Mouse (Mus musculus) hindbrain, embryonic 11.5 days (tissue): ENCODE results near the gene Slc22a16. TPM values are rescaled to one million over a fixed set of nuclear protein-coding genes. Genes with fewer than 3 reads are reported as not detected.
A peak's percentile ranks its signal among the peaks of the same experiment; 100 is the strongest.
"Not testable (repeated sequence)": the region's sequence is repeated elsewhere in the genome, so short reads cannot be mapped to it uniquely, and the experiment has no call there.

Experiments
- ATAC-seq: fragments of 200-750 bp; cut with Nextera tagmentation; 2 replicates; pipeline ENCODE4 v1.8.0; 2017; ENCODE audit warnings: mild to moderate bottlenecking, moderate TSS enrichment, moderate library complexity; ENCODE audit not compliant: low FRiP score
- DNase-seq: peaks from one replicate; pipeline ENCODE4 v3.0.0-alpha.2; 2015; ENCODE audit warnings: low spot score
- H3K27ac ChIP-seq: fragments of 300-500 bp; sonication (generic); 2 replicates; pipeline ENCODE4 v1.5.1; 2014; ENCODE audit warnings: mild to moderate bottlenecking, low read depth, low read length
- H3K27me3 ChIP-seq: fragments of 300-500 bp; sonication (generic); 2 replicates; pipeline ENCODE4 v1.6.1; 2014; ENCODE audit warnings: mild to moderate bottlenecking, low read length, moderate library complexity, mixed read lengths; ENCODE audit not compliant: control insufficient read depth, insufficient read depth
- H3K36me3 ChIP-seq: fragments of 300-500 bp; sonication (generic); 2 replicates; pipeline ENCODE4 v1.6.1; 2014; ENCODE audit warnings: mild to moderate bottlenecking, low read length, moderate library complexity, mixed read lengths; ENCODE audit not compliant: control insufficient read depth, insufficient read depth
- H3K4me1 ChIP-seq: fragments of 300-500 bp; sonication (generic); replicated peaks from 2 replicates; pipeline ENCODE4 v1.6.1; 2014; ENCODE audit warnings: low read length, mixed read lengths; ENCODE audit not compliant: control insufficient read depth, insufficient read depth
- H3K4me2 ChIP-seq: fragments of 300-500 bp; sonication (generic); replicated peaks from 2 replicates; pipeline ENCODE4 v1.6.1; 2014; ENCODE audit warnings: mild to moderate bottlenecking, low read depth, low read length
- H3K4me3 ChIP-seq: fragments of 300-500 bp; sonication (generic); 2 replicates; pipeline ENCODE4 v1.5.1; 2014; ENCODE audit warnings: low read depth, low read length
- H3K9ac ChIP-seq: fragments of 300-500 bp; sonication (generic); 2 replicates; pipeline ENCODE4 v1.6.1; 2014; ENCODE audit warnings: low read depth, low read length
- H3K9me3 ChIP-seq: fragments of 300-500 bp; sonication (generic); 2 replicates; pipeline ENCODE4 v1.6.1; 2016; ENCODE audit warnings: low read length; ENCODE audit not compliant: control insufficient read depth
- WGBS: fragments of 180-500 bp; shearing (Covaris S2); extraction: QIAGEN DNeasy Blood & Tissue Kit; methylation state at CpG from one replicate; pipeline ENCODE4 v1.1.7; 2014; 5-methylcytosine and 5-hydroxymethylcytosine counted together
- polyA plus RNA-seq: library from polyadenylated mRNA; unstranded; fragments of >200 nt; fragmentation: Nextera tagmentation; extraction: Ambion mirVana; gene quantifications from 2 replicates; pipeline ENCODE4 v1.2.1, GENCODE M21; 2014

The Slc22a16 gene
- polyA plus RNA-seq, 1 experiment from 2014 or later: not detected

- H3K9ac ChIP-seq: no peak overlapping the region
- no peaks in the 10 kb centered on the region for H3K9me3 ChIP-seq
- 62% methylated on average over 8 of the region's 8 CpGs for whole genome bisulfite sequencing
- H3K27ac ChIP-seq: no peak overlapping the region
- no peak overlapping the region for H3K4me2 ChIP-seq
- H3K27me3 ChIP-seq: no peaks in the 10 kb centered on the region
- no peaks in the 10 kb centered on the region for H3K36me3 ChIP-seq
- no peak overlapping the region for H3K4me3 ChIP-seq
- DNase-seq: no peak
- ATAC-seq: no peak
- no peaks in the 10 kb centered on the region for H3K4me1 ChIP-seq
These were observed 42.6 kb upstream of the Slc22a16 start for GRCm38 (mm10) chr10:40527573-40527972.

GRCm38 (mm10) chr10:40528668-40529067 is 41.5 kb upstream of the Slc22a16 start:
- no peak overlapping the region for H3K27ac ChIP-seq
- no peak overlapping the region for H3K4me2 ChIP-seq
- H3K36me3 ChIP-seq: no peaks in the 10 kb centered on the region
- WGBS: 43% methylated on average over 8 of the region's 10 CpGs
- no peaks in the 10 kb centered on the region for H3K4me1 ChIP-seq
- H3K9ac ChIP-seq: no peak overlapping the region
- H3K4me3 ChIP-seq: no peak overlapping the region
- no peak for ATAC-seq
- H3K9me3 ChIP-seq: no peaks in the 10 kb centered on the region
- DNase-seq: no peak
- H3K27me3 ChIP-seq: no peaks in the 10 kb centered on the region

GRCm38 (mm10) chr10:40529617-40530016 is 40.5 kb upstream of the Slc22a16 start:
- 60% methylated on average over 6 of the region's 6 CpGs for WGBS

GRCm38 (mm10) chr10:40530661-40531060 is 39.5 kb upstream of the Slc22a16 start:
- 79% methylated on average over 3 of the region's 3 CpGs for WGBS
- H3K9ac ChIP-seq: no peak overlapping the region
- no peaks in the 10 kb centered on the region for H3K4me1 ChIP-seq
- no peaks in the 10 kb centered on the region for H3K9me3 ChIP-seq
- ATAC-seq: no peak
- no peak overlapping the region for H3K27ac ChIP-seq
- H3K36me3 ChIP-seq: no peaks in the 10 kb centered on the region
- H3K4me3 ChIP-seq: no peak overlapping the region
- H3K27me3 ChIP-seq: no peaks in the 10 kb centered on the region
- H3K4me2 ChIP-seq: no peak overlapping the region
- no peak for DNase-seq

More at GRCm38 (mm10) chr10:40529617-40530016, 40.5 kb upstream of the Slc22a16 start:
- Histone ChIP-seq H3K27me3 (no peaks in the 10 kb centered on the region), H3K4me3 (no peak overlapping the region), H3K36me3 (no peaks in the 10 kb centered on the region), H3K4me2 (no peak overlapping the region), H3K9ac (no peak overlapping the region), H3K27ac (no peak overlapping the region), H3K9me3 (no peaks in the 10 kb centered on the region), H3K4me1 (no peaks in the 10 kb centered on the region)
- peak; percentile 59 for DNase-seq
- ATAC-seq: no peak

- H3K36me3 ChIP-seq, ATAC-seq: not testable (repeated sequence)
- 93% methylated on average over 4 of the region's 4 CpGs for WGBS
These were observed 37.5 kb upstream of the Slc22a16 start for GRCm38 (mm10) chr10:40532586-40532985.

GRCm38 (mm10) chr10:40541351-40541750 is 28.8 kb upstream of the Slc22a16 start:
- no peak for ATAC-seq
- H3K27me3 ChIP-seq: no peaks in the 10 kb centered on the region
- WGBS: 62% methylated on average over 6 of the region's 6 CpGs
- no peaks in the 10 kb centered on the region for H3K36me3 ChIP-seq
- H3K4me3 ChIP-seq: no peak overlapping the region
- H3K27ac ChIP-seq: no peak overlapping the region
- no peaks in the 10 kb centered on the region for H3K9me3 ChIP-seq
- no peak for DNase-seq
- H3K4me2 ChIP-seq: no peak overlapping the region
- H3K4me1 ChIP-seq: no peaks in the 10 kb centered on the region
- H3K9ac ChIP-seq: no peak overlapping the region

More at GRCm38 (mm10) chr10:40532586-40532985, 37.5 kb upstream of the Slc22a16 start:
- not testable (repeated sequence) for H3K4me3 ChIP-seq, H3K9ac ChIP-seq, H3K4me1 ChIP-seq, H3K9me3 ChIP-seq, H3K4me2 ChIP-seq, H3K27ac ChIP-seq, DNase-seq, H3K27me3 ChIP-seq

GRCm38 (mm10) chr10:40549317-40549716 is 20.8 kb upstream of the Slc22a16 start:
- Histone ChIP-seq H3K9me3 (no peaks in the 10 kb centered on the region), H3K27me3 (no peaks in the 10 kb centered on the region), H3K4me3 (no peak overlapping the region), H3K36me3 (no peaks in the 10 kb centered on the region), H3K27ac (no peak overlapping the region), H3K4me1 (no peaks in the 10 kb centered on the region), H3K4me2 (no peak overlapping the region), H3K9ac (no peak overlapping the region)
- WGBS: 70% methylated on average over 2 of the region's 2 CpGs
- no peak for DNase-seq
- no peak for ATAC-seq

GRCm38 (mm10) chr10:40551801-40552200 is 18.3 kb upstream of the Slc22a16 start:
- DNase-seq (no peak), ATAC-seq (no peak)
- Histone ChIP-seq H3K27me3 (no peaks in the 10 kb centered on the region), H3K9me3 (no peaks in the 10 kb centered on the region), H3K4me2 (no peak overlapping the region), H3K9ac (no peak overlapping the region), H3K36me3 (no peaks in the 10 kb centered on the region), H3K4me3 (no peak overlapping the region), H3K27ac (no peak overlapping the region), H3K4me1 (no peaks in the 10 kb centered on the region)
- 85% methylated on average over 2 of the region's 2 CpGs for WGBS

GRCm38 (mm10) chr10:40565695-40566094 is 4.4 kb upstream of the Slc22a16 start:
- ATAC-seq, H3K4me3 ChIP-seq, H3K4me2 ChIP-seq, DNase-seq, H3K27ac ChIP-seq, H3K4me1 ChIP-seq, H3K9me3 ChIP-seq, H3K36me3 ChIP-seq, H3K9ac ChIP-seq, H3K27me3 ChIP-seq: not testable (repeated sequence)
- WGBS: 96% methylated on average over 6 of the region's 6 CpGs
